Mouse (Mus musculus) stomach, postnatal 0 days (tissue): Measurements from ENCODE around the gene Trim63.

ENCODE experiments used
- CTCF ChIP-seq: IDR thresholded peaks from 2 replicates; pipeline ENCODE4 v1.5.1; 2016; ENCODE audit warnings: antibody characterized with exemption, low read depth, mild to moderate bottlenecking, moderate library complexity
- EP300 ChIP-seq: optimal IDR thresholded peaks from 2 replicates; pipeline ENCODE3; 2016; ENCODE audit warnings: antibody characterized with exemption

- no peak for TF ChIP-seq CTCF
- no peak for TF ChIP-seq EP300
These were observed 35.7 kb downstream of the Trim63 start for GRCm38 (mm10) chr4:134350641-134351040.
